Mouse (Mus musculus): ENCODE measurements around the gene Ppp1r1c. TPM values are rescaled to one million over a fixed set of nuclear protein-coding genes. Genes with fewer than 3 reads are reported as not detected.

Gene Ppp1r1c
- total and polyA plus RNA-seq, 2 experiments from 2014 or later, result not detected

GRCm38 (mm10) chr2:79695939-79696338 lies 11.6 kb upstream of the Ppp1r1c start:
- DNase-seq (ENCODE audit: low spot score) (no peak), ATAC-seq (ENCODE audit: insufficient read depth, low read depth) (no peak)
- Histone ChIP-seq H3K4me3 (ENCODE audit: low read depth, low read length) (no peak overlapping the region), H3K4me1 (ENCODE audit: control insufficient read depth, insufficient read depth) (no peaks in the 10 kb centered on the region), H3K4me2 (ENCODE audit: low read depth, low read length) (no peak overlapping the region), H3K27me3 (ENCODE audit: control insufficient read depth, insufficient read depth, low read length) (no peaks in the 10 kb centered on the region), H3K9ac (replicated peaks; ENCODE audit: low read depth, low read length) (no peak overlapping the region), H3K36me3 (replicated peaks; ENCODE audit: control insufficient read depth, insufficient read depth, low read length) (no peaks in the 10 kb centered on the region), H3K27ac (ENCODE audit: low read depth) (no peak overlapping the region), H3K9me3 (replicated peaks; ENCODE audit: control insufficient read depth, low read length) (no peaks in the 10 kb centered on the region)
- 86% methylated on average over 12 of the region's 12 CpGs for WGBS
- TF ChIP-seq CTCF (IDR thresholded peaks at IDR 0.05; ENCODE audit: low read depth), result no peak
- TF ChIP-seq EP300 (IDR thresholded peaks at IDR 0.05; ENCODE audit: low read depth), result no peak

GRCm38 (mm10) chr2:79696478-79697230 lies 10.9 kb upstream of the Ppp1r1c start:
- Histone ChIP-seq H3K4me2 (ENCODE audit: low read depth, low read length) (no peak overlapping the region), H3K36me3 (replicated peaks; ENCODE audit: control insufficient read depth, insufficient read depth, low read length) (no peaks in the 10 kb centered on the region), H3K4me1 (ENCODE audit: control insufficient read depth, insufficient read depth) (no peaks in the 10 kb centered on the region), H3K4me3 (ENCODE audit: low read depth, low read length) (no peak overlapping the region), H3K27me3 (ENCODE audit: control insufficient read depth, insufficient read depth, low read length) (no peaks in the 10 kb centered on the region), H3K9me3 (replicated peaks; ENCODE audit: control insufficient read depth, low read length) (no peaks in the 10 kb centered on the region), H3K27ac (ENCODE audit: low read depth) (no peak overlapping the region), H3K9ac (replicated peaks; ENCODE audit: low read depth, low read length) (no peak overlapping the region)
- DNase-seq (ENCODE audit: low spot score) (no peak), ATAC-seq (ENCODE audit: insufficient read depth, low read depth) (no peak)
- TF ChIP-seq EP300 (IDR thresholded peaks at IDR 0.05; ENCODE audit: low read depth) (no peak), CTCF (IDR thresholded peaks at IDR 0.05; ENCODE audit: low read depth) (no peak)
- 78% methylated on average over 10 of the region's 10 CpGs for WGBS

GRCm38 (mm10) chr2:79698166-79698565 lies 9.4 kb upstream of the Ppp1r1c start:
- Histone ChIP-seq H3K36me3 (replicated peaks; ENCODE audit: control insufficient read depth, insufficient read depth, low read length) (no peaks in the 10 kb centered on the region), H3K4me2 (ENCODE audit: low read depth, low read length) (no peak overlapping the region), H3K4me3 (ENCODE audit: low read depth, low read length) (no peak overlapping the region), H3K4me1 (ENCODE audit: control insufficient read depth, insufficient read depth) (no peaks in the 10 kb centered on the region), H3K9me3 (replicated peaks; ENCODE audit: control insufficient read depth, low read length) (no peaks in the 10 kb centered on the region), H3K27me3 (ENCODE audit: control insufficient read depth, insufficient read depth, low read length) (no peaks in the 10 kb centered on the region), H3K27ac (ENCODE audit: low read depth) (no peak overlapping the region), H3K9ac (replicated peaks; ENCODE audit: low read depth, low read length) (no peak overlapping the region)
- TF ChIP-seq CTCF (IDR thresholded peaks at IDR 0.05; ENCODE audit: low read depth) (no peak), EP300 (IDR thresholded peaks at IDR 0.05; ENCODE audit: low read depth) (no peak)
- DNase-seq (ENCODE audit: low spot score) (no peak), ATAC-seq (ENCODE audit: insufficient read depth, low read depth) (no peak)
- WGBS, result 24% methylated on average over 2 of the region's 2 CpGs

GRCm38 (mm10) chr2:79704773-79705172 lies 2.8 kb upstream of the Ppp1r1c start:
- Histone ChIP-seq H3K36me3 (replicated peaks; ENCODE audit: control insufficient read depth, insufficient read depth, low read length) (no peaks in the 10 kb centered on the region), H3K27me3 (ENCODE audit: control insufficient read depth, insufficient read depth, low read length) (no peaks in the 10 kb centered on the region), H3K9ac (replicated peaks; ENCODE audit: low read depth, low read length) (no peak overlapping the region), H3K9me3 (replicated peaks; ENCODE audit: control insufficient read depth, low read length) (no peaks in the 10 kb centered on the region), H3K27ac (ENCODE audit: low read depth) (no peak overlapping the region), H3K4me3 (ENCODE audit: low read depth, low read length) (no peak overlapping the region), H3K4me2 (ENCODE audit: low read depth, low read length) (no peak overlapping the region), H3K4me1 (ENCODE audit: control insufficient read depth, insufficient read depth) (0 out of 2 replicates have a peak, but pooled peaks cover 3% of the 10 kb centered on the region)
- no peak for ATAC-seq (ENCODE audit: insufficient read depth, low read depth)
- no peak for DNase-seq (ENCODE audit: low spot score)
- WGBS, result 77% methylated on average over 2 of the region's 2 CpGs
- TF ChIP-seq EP300 (IDR thresholded peaks at IDR 0.05; ENCODE audit: low read depth) (no peak), CTCF (IDR thresholded peaks at IDR 0.05; ENCODE audit: low read depth) (no peak)

GRCm38 (mm10) chr2:79713662-79714091 lies 6.1 kb downstream of the Ppp1r1c start:
- Histone ChIP-seq H3K4me3 (ENCODE audit: low read depth, low read length) (no peak overlapping the region), H3K27ac (ENCODE audit: low read depth) (no peak overlapping the region), H3K9me3 (replicated peaks; ENCODE audit: control insufficient read depth, low read length) (no peaks in the 10 kb centered on the region), H3K27me3 (ENCODE audit: control insufficient read depth, insufficient read depth, low read length) (no peaks in the 10 kb centered on the region), H3K4me2 (ENCODE audit: low read depth, low read length) (peak overlapping the region; percentile 8; the same call in 1 of the 2 replicates), H3K36me3 (replicated peaks; ENCODE audit: control insufficient read depth, insufficient read depth, low read length) (no peaks in the 10 kb centered on the region), H3K4me1 (ENCODE audit: control insufficient read depth, insufficient read depth) (peaks cover 18% of the 10 kb centered on the region), H3K9ac (replicated peaks; ENCODE audit: low read depth, low read length) (no peak overlapping the region)
- DNase-seq (ENCODE audit: low spot score) (peak; percentile 20), ATAC-seq (ENCODE audit: insufficient read depth, low read depth) (no peak)
- 9% methylated on average over 3 of the region's 3 CpGs for WGBS
- TF ChIP-seq EP300 (IDR thresholded peaks at IDR 0.05; ENCODE audit: low read depth), result no peak
- TF ChIP-seq CTCF (IDR thresholded peaks at IDR 0.05; ENCODE audit: low read depth), result no peak
